Mouse (Mus musculus): ENCODE measurements around the gene Rpl11. TPM values are rescaled to one million over a fixed set of nuclear protein-coding genes. Genes with fewer than 3 reads are reported as not detected.

Rpl11 gene
- polyA plus RNA-seq, 1 experiment from 2014 or later: 483 TPM

DNA sequence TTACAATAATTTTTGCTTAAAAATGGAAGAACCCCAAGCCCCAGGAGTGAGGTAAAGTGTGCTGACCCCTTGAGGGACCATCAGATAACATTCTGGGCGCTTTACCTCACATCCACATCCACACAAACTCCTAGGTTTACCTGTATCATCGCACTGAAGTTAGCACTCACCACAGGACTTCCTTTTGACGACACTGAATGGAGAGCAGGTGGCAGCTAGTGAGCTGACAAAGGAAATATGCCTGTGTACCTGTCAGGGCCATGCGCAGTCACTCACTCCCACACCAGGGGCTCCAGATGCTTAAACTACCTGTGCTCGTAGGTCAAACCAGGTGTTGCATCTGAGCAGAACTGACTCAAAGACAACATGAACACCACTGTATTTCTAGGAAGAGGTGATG is 8.1 kb downstream of the Rpl11 start:
- Histone ChIP-seq H3K9me3 (replicated peaks) (no peaks in the 10 kb centered on the region), H3K36me3 (peaks cover 63% of the 10 kb centered on the region), H3K4me2 (no peak overlapping the region), H3K27me3 (no peaks in the 10 kb centered on the region), H3K4me3 (replicated peaks) (no peak overlapping the region), H3K4me1 (0 out of 2 replicates have a peak, but pooled peaks cover 8% of the 10 kb centered on the region), H3K9ac (no peak overlapping the region), H3K27ac (no peak overlapping the region)
- 91% methylated on average over 5 of the region's 5 CpGs for WGBS
- ATAC-seq (replicated peaks; ENCODE audit: low FRiP score): no peak

DNA sequence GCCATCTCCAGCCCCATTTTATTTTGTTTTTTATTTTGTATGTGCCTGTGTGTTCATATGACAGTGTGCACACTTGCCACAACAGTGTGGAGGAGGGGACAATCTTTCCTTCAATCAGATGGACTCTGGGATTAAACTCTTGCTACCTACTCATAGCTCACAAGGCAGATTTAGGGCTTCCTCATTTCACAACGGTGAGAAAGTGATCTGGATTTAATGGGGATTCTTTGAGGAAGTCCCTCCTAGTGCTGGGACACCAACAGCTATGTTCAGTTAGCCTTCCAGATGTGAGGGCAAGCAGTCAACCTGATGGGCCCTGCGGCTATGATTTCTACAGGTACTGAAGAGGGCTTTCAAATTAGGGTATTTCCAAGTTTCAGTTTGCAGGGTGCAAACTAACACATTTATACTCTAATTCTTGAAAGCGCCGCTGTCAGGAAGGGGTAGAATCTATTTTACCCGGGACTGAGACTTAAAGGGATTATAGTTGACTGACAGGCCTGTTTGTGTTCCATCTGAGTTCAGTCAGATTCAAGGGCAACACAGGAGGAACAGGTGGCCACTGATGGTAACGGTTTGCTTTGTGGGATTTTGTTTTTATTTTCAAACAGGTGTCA is 9.3 kb downstream of the Rpl11 start:
- 0 out of 2 replicates have a peak, but pooled peaks cover 7% of the 10 kb centered on the region for H3K4me1 ChIP-seq
- no peak for ATAC-seq (replicated peaks; ENCODE audit: low FRiP score)
- H3K27me3 ChIP-seq: no peaks in the 10 kb centered on the region
- no peak overlapping the region for H3K9ac ChIP-seq
- no peak overlapping the region for H3K27ac ChIP-seq
- no peak overlapping the region for H3K4me2 ChIP-seq
- WGBS: 88% methylated on average over 6 of the region's 6 CpGs
- peaks cover 51% of the 10 kb centered on the region for H3K36me3 ChIP-seq
- no peaks in the 10 kb centered on the region for H3K9me3 ChIP-seq (replicated peaks)
- H3K4me3 ChIP-seq (replicated peaks): no peak overlapping the region

DNA sequence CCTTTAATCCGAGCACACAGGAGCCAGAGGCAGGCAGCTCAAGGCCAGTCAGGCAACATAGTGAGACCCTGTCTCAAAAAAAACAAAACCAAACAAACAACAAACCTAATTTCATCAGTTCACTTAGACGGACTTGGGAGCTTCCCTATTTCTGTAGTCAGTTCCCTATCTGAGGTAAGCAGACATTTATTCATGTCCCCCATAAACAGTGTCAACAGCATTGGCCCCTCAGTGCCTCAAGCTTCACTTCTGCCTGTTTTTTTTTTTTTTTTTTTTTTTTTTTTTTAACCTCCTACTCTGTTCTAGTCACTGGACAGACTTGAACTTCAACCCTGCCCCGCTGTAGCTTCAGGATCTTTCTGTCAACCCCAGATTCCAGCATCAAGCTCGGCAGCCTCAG is 18.1 kb downstream of the Rpl11 start:
- 80% methylated on average over 4 of the region's 4 CpGs for WGBS
- H3K9me3 ChIP-seq (replicated peaks): no peaks in the 10 kb centered on the region
- H3K4me3 ChIP-seq (replicated peaks): no peak overlapping the region
- ATAC-seq (replicated peaks; ENCODE audit: low FRiP score): no peak
- H3K27ac ChIP-seq: no peak overlapping the region
- peaks cover 12% of the 10 kb centered on the region for H3K4me1 ChIP-seq
- H3K4me2 ChIP-seq: no peak overlapping the region
- no peaks in the 10 kb centered on the region for H3K27me3 ChIP-seq
- H3K9ac ChIP-seq: no peak overlapping the region
- no peaks in the 10 kb centered on the region for H3K36me3 ChIP-seq

DNA sequence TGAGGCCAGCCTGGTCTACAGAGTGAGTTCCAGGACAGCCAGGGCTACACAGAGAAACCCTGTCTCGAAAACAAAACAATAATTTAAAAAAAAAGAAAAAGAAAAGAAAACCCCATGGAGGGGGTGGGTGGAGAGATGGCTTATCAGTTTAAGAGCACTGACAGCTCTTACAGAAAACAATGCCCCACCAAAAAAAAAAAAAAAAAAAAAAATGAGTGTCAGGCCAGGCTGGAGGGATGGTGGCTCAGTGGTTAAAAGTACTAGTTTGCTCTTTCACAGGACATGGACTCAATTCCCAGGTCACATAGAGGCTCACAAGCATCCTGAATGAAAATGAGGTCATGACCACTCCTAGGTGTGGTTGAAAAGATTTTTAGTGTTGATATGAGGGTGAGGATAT is 20.0 kb downstream of the Rpl11 start:
- no peaks in the 10 kb centered on the region for H3K9me3 ChIP-seq (replicated peaks)
- H3K4me1 ChIP-seq: peaks cover 19% of the 10 kb centered on the region
- no peak overlapping the region for H3K9ac ChIP-seq
- no peaks in the 10 kb centered on the region for H3K27me3 ChIP-seq
- no peak overlapping the region for H3K4me2 ChIP-seq
- H3K4me3 ChIP-seq (replicated peaks): no peak overlapping the region
- H3K36me3 ChIP-seq: no peaks in the 10 kb centered on the region
- H3K27ac ChIP-seq: no peak overlapping the region
- WGBS: 80% methylated on average over 1 of the region's 1 CpGs
- no peak for ATAC-seq (replicated peaks; ENCODE audit: low FRiP score)

DNA sequence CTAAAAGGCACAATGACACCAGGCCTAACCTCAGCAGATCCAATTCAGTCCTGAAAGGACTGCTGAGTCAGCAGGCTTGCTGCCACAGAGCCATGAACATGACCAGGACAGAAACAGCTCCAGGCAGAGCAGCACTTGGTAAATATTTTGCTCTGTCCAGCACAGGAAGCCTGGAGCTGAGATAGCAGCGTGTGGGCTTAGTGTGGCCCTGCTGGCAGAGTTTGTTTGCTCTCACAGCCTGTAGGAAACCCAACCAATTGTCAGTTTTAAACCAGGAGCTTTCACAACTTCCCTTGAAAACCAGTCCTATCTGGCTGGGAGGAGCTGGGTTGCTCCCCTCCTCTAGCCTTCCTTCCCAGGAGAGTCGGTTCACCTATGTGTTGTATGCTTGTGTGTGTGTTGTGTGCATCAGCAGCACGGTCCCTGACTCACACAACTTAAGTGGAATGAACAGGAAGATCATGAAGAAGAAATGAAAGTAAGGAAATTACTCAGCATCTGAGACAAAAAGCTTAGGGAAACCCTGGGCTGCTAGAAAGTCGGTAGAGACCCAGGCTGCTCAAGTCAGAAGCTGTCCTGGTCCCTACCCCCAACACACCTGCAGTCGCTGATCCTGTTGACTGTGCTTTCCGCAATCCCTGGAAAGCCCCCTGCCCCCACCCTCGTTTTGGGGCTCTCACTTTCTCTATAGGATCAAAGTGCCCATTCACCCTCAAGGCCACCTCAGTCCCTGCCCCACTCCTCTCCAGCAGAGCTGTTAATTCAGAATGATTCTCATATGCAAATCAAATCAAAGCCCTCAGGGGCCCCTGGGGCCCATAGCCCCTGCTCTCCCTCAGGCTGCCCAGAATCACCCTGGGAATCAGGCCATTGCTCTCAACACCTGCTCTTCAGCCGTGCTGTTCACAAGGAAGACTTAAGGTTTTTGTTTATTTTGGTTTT is 22.0 kb downstream of the Rpl11 start:
- H3K36me3 ChIP-seq: no peaks in the 10 kb centered on the region
- H3K27ac ChIP-seq: peak overlapping the region; percentile 45
- H3K9ac ChIP-seq: no peak overlapping the region
- peaks cover 33% of the 10 kb centered on the region for H3K4me1 ChIP-seq
- no peak overlapping the region for H3K4me3 ChIP-seq (replicated peaks)
- no peaks in the 10 kb centered on the region for H3K9me3 ChIP-seq (replicated peaks)
- H3K27me3 ChIP-seq: no peaks in the 10 kb centered on the region
- 9% methylated on average over 8 of the region's 8 CpGs for WGBS
- H3K4me2 ChIP-seq: no peak overlapping the region
- ATAC-seq (replicated peaks; ENCODE audit: low FRiP score): no peak; the same call in 1 of the 2 replicates

DNA sequence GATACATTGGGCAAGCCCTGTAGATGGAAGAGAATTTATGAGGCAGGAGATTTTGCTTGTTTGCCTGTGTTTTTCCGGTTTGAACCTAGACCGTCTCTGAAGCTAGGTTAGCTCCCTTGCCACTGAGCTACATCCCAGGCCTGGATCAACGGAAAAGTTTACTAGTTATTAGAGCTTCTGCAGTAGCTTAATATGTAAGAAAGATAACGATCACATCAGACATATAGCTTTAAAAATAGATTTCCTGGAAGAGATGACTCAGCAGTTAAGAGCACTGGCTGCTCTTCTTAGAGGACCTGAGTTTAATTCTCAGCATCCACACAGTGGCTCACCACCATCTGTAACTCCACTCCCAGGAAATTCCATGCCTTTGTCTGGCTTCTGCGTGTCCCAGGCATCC is 24.5 kb downstream of the Rpl11 start:
- H3K36me3 ChIP-seq: no peaks in the 10 kb centered on the region
- no peaks in the 10 kb centered on the region for H3K27me3 ChIP-seq
- H3K27ac ChIP-seq: 0 out of 2 replicates have a peak overlapping the region, but pooled peaks have one; percentile 48
- 66% methylated on average over 5 of the region's 5 CpGs for WGBS
- no peak for ATAC-seq (replicated peaks; ENCODE audit: low FRiP score)
- no peak overlapping the region for H3K9ac ChIP-seq
- H3K4me2 ChIP-seq: no peak overlapping the region
- H3K4me3 ChIP-seq (replicated peaks): no peak overlapping the region
- H3K9me3 ChIP-seq (replicated peaks): no peaks in the 10 kb centered on the region
- H3K4me1 ChIP-seq: peaks cover 33% of the 10 kb centered on the region

DNA sequence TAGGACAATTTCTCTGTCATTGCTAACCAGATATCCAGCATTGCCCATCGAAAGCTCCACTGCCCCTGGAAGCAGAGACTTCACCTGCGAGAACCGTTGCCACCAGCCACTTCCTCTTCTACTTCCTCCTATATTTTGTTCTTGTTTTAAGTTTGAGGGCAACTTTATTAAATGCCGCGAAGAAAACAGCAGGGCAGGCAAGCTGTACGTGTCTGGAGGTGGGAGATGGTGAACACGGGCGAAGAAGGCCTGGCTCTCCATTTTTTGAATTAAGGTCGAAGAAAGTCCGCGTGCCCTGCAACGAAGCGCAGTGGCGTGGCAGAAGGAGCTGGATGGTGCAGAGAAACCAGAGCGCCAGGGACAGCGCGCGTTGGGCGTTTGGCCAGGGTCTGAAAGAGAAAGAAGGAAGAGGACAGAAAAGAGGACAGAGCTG is 25.1 kb downstream of the Rpl11 start:
- WGBS: 83% methylated on average over 19 of the region's 19 CpGs
- ATAC-seq (replicated peaks; ENCODE audit: low FRiP score): no peak
- no peaks in the 10 kb centered on the region for H3K36me3 ChIP-seq
- no peaks in the 10 kb centered on the region for H3K27me3 ChIP-seq
- no peak overlapping the region for H3K9ac ChIP-seq
- H3K4me3 ChIP-seq (replicated peaks): no peak overlapping the region
- no peaks in the 10 kb centered on the region for H3K9me3 ChIP-seq (replicated peaks)
- H3K4me1 ChIP-seq: peaks cover 33% of the 10 kb centered on the region
- no peak overlapping the region for H3K4me2 ChIP-seq
- peak overlapping the region; percentile 48 for H3K27ac ChIP-seq

DNA sequence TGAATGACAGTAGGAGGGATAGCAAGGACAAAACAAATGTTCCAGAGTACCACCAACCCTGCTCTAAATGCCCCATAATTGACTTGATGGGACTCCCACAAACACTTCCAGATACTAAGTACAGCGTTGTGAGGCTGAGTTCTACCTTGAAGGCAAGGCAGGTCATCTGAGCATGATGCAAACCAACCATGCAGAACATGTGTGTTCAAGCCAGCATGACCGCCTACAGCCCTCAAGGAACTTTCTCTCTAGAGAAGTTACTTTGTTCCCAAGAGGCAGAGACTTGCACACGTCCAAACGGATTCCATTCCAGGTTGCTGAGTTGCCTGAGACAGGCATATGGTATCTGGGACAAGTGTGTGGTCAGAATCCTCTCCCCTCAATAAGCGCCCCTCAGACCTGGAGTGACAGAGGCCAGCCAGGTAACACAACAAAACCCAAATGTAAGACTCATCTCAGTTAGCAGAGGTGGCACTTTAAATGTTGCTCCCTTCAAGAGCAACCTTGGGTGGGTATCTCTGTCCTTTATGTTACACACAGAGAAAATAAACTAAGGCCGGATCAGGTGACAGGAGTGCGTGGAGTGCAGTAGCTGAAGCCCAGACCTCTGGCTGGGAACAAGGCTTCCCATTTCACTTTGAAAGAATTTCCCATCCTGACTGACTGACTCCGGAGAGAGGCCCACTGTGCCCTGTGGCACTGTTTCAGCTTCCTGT is 25.7 kb downstream of the Rpl11 start:
- Histone ChIP-seq H3K27ac (peak overlapping the region; percentile 48), H3K4me1 (peaks cover 33% of the 10 kb centered on the region), H3K4me2 (no peak overlapping the region), H3K27me3 (no peaks in the 10 kb centered on the region), H3K36me3 (no peaks in the 10 kb centered on the region), H3K9me3 (replicated peaks) (no peaks in the 10 kb centered on the region), H3K4me3 (replicated peaks) (no peak overlapping the region), H3K9ac (no peak overlapping the region)
- no peak for ATAC-seq (replicated peaks; ENCODE audit: low FRiP score)
- 50% methylated on average over 8 of the region's 8 CpGs for WGBS

DNA sequence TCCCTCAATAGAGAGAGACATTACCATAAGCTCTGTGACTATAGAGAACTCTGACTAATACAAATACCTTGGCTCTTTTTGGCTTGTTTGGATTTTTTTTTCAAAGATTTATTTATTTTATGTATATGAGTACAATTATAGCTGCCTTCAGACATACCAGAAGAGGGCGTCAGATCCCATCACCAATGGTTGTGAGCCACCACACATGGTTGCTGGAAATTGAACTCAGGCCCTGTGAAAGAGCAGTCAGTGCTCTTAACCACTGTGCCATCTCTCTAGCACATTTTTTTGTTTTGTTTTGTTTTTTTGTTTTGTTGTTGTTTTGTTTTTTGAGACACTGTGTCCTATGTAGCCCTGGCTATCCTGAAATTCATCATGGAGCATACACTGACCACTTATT is 27.9 kb downstream of the Rpl11 start:
- H3K4me1 ChIP-seq: peaks cover 31% of the 10 kb centered on the region
- no peak overlapping the region for H3K4me2 ChIP-seq
- no peak overlapping the region for H3K9ac ChIP-seq
- H3K9me3 ChIP-seq (replicated peaks): no peaks in the 10 kb centered on the region
- no peak for ATAC-seq (replicated peaks; ENCODE audit: low FRiP score)
- WGBS: 79% methylated on average over 1 of the region's 1 CpGs
- no peak overlapping the region for H3K4me3 ChIP-seq (replicated peaks)
- no peak overlapping the region for H3K27ac ChIP-seq
- no peaks in the 10 kb centered on the region for H3K27me3 ChIP-seq
- no peaks in the 10 kb centered on the region for H3K36me3 ChIP-seq

DNA sequence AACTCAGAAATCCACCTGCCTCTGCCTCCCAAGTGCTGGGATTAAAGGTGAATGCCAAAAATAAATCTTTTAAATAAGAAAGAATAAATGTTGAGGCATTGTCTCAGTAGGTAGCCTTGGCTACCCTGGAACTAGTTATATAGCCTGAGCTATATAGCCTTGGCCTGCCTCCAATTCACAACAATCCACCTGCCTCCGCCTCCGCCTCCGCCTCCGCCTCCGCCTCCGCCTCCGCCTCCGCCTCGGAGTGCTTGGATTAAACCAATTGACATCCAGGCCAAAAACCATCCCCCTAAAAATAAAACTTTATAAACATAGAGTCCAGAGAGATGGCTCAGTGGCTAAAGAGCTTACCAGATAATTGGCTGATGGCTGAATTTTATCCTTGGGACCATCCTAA is 30.3 kb downstream of the Rpl11 start:
- no peaks in the 10 kb centered on the region for H3K36me3 ChIP-seq
- WGBS: 94% methylated on average over 9 of the region's 9 CpGs
- H3K9ac ChIP-seq: no peak overlapping the region
- H3K4me3 ChIP-seq (replicated peaks): no peak overlapping the region
- no peak overlapping the region for H3K4me2 ChIP-seq
- peaks cover 27% of the 10 kb centered on the region for H3K4me1 ChIP-seq
- H3K9me3 ChIP-seq (replicated peaks): no peaks in the 10 kb centered on the region
- H3K27me3 ChIP-seq: no peaks in the 10 kb centered on the region
- no peak overlapping the region for H3K27ac ChIP-seq
- no peak for ATAC-seq (replicated peaks; ENCODE audit: low FRiP score)

DNA sequence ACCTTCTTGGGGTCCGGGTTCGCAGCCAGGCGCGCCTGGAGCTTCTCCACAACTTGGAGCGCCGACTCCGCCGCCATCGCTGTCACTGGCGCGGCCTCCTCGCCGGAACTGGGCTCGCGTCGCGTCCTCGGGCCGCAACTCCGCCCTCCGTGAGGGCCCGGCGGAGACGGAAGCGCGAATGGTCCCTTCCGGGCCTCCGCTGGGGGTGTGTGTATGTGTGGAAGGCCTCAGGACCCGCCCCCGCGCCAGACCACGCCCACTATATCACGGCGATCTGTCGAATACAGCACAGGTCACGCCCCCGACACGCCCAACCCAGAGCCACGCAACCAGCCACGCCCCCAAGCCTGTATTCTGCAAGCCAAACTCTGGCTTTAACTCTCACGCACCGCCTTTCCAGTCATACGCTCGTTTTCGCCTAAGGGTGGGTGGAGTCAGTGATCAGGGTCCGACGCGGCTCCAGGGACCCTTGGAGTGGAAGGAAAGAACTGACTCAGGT is 31.6 kb downstream of the Rpl11 start, which contains the start of gene Eloa:
TSS of gene Eloa (minus strand) at position 215 of the 499 bp plus-strand sequence.
- ATAC-seq (replicated peaks; ENCODE audit: low FRiP score): peak; percentile 99
- Histone ChIP-seq H3K4me3 (replicated peaks) (peak within 1 kb of the TSS; percentile 99), H3K4me2 (peak within 1 kb of the TSS; percentile 88), H3K27me3 (no peaks in the 10 kb centered on the region), H3K4me1 (peaks cover 16% of the 10 kb centered on the region), H3K27ac (peak within 1 kb of the TSS; percentile 89), H3K9ac (peak within 1 kb of the TSS; percentile 98), H3K36me3 (0 out of 2 replicates have a peak, but pooled peaks cover under 1% of the 10 kb centered on the region), H3K9me3 (replicated peaks) (no peaks in the 10 kb centered on the region)
- WGBS: under 1% methylated on average over 48 of the region's 48 CpGs
